Mouse (Mus musculus) naive thymus-derived CD4-positive, alpha-beta T cell, adult 2 months (primary cell): Measurements from ENCODE around the gene Setd7.
A peak's percentile ranks its signal among the peaks of the same experiment; 100 is the strongest.
"Not testable (repeated sequence)": the region's sequence is repeated elsewhere in the genome, so short reads cannot be mapped to it uniquely, and the experiment has no call there.

ENCODE experiments used
- DNase-seq: peaks from one replicate; pipeline ENCODE4 v3.0.0-alpha.2; 2011; ENCODE audit warnings: low read depth

The Setd7 gene

GRCm38 (mm10) chr3:51560511-51561108 is at the start of gene Setd7:
Setd7 (minus strand) TSS chr3:51560879.
- DNase-seq: peak; percentile 84

GRCm38 (mm10) chr3:51604489-51604888 is 43.8 kb upstream of the Setd7 start:
- no peak for DNase-seq

DNA sequence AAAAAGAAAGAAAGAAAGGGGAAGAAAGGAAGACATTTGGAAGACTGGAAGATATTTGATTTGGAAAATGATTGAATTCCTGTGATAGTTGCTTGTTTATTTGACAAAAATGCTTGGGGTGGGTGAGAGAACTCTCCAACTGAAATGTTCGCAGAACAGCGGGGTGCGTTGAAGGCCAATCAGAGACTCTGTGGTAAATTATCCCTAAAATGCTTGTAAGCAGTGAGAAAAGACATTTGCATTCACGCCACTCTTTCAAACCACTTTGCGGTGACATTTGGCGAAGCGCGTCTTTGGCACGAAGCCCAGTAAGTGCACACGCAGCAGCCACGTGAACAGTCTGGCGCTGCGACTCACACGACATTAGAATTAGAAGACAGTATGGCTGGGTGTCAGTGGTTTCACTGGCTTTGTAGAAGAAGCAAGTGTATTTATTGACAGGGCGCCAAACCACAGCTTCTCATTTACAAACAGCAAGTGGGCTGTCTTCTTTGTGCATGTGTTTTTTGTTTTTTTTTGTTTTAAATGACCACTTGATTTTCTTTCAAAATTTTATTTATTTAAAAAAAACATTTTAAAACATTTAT is 43.1 kb upstream of the Setd7 start:
- peak; percentile 70 for DNase-seq

GRCm38 (mm10) chr3:51601461-51601860 is 40.8 kb upstream of the Setd7 start:
- DNase-seq: no peak

- DNase-seq: no peak
Observed at GRCm38 (mm10) chr3:51600728-51601127, 40.0 kb upstream of the Setd7 start.

GRCm38 (mm10) chr3:51599057-51599630 is 38.5 kb upstream of the Setd7 start:
- DNase-seq: no peak

DNA sequence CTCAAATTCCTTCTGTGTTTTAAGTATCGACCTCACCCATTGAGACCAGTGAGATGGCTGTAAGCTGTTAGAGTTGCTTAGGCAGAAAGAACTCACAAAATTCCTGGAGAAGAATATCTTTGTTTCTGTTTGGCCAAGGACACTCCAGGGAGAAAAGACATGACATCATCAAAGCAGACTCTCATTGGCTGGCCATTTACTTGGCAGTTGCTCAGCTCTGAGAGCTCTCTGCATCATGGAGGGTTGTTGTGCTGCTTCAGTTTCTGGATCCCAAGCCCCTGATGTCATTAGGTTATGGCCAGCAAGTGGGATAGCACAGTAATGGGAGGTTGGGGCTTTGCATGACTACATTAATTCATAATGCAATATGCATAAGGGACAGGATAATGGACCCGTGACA is 35.9 kb upstream of the Setd7 start:
- no peak for DNase-seq

GRCm38 (mm10) chr3:51593506-51593905 is 32.8 kb upstream of the Setd7 start:
- no peak for DNase-seq

- no peak for DNase-seq
Observed at GRCm38 (mm10) chr3:51591591-51591990, 30.9 kb upstream of the Setd7 start.

DNA sequence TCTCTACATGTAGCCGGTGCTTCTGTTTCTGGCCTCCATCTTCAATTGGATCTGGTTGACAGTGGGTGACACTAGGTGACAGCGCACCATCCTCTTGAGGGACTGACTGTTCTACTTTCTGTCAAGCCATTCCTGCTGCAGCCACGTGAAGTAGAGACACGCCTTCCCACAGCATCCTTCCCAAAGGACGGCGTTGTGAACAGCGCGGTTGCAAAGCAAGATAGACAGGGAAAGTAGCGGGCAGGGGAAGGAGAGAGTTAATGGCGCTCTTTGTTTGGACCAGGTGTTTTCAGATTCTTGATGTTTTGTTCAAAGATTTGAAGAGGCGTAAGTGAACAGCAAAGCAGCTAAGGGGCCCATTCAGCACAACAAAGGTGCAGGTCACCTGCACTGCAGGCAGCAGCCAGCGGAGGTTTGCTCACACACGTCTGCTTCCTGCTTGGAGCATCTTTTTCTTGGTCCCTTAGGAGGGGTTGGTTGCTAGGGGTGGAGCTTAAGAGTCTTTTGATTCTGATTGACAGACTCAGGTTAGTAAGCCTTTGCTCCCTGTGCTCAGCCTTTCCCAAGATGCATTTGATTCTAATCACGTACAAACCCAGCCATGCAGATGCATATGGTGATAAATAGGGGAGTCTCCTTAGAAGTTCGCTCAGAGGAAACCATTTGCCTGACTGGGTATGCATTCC is 29.7 kb upstream of the Setd7 start:
- no peak for DNase-seq

GRCm38 (mm10) chr3:51587697-51588262 is 27.1 kb upstream of the Setd7 start:
- no peak for DNase-seq

DNA sequence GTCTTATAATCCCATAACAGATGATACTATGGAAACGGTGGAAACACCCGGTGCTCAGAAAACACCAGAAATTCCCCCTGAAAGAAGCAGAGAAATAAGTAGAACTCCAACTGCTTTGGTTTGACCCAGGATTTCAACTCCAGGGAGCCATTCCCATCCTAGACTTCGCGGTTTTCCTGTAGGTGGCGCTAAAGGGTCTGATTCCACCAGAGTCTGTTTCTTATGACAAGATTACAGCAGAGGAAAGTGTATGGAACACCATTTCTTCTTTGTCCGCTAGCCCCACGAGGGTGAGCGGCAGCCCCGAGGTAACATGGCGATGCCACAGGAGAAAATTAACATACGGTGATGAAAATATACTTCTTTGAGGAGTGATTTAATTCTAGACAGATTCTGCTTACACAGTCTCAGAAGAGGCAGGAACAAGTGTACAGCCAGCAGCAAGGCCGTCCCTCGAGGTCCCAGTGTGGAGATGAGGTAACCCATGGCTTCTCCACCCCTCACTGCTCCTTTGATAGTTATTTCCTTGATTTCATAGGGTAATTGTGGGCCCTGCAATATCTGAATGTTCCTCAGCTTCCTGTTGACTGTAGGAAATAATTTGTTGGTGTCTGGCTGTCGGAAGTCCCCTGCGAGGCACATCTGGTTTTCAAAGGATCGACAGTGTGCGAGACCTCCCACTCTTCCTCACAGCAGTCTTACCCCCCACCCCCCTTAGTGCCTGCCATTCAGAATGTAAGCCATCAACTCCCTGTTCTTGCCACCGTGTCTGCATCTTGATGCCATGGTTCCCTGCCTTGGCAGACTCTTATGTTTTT is 23.1 kb upstream of the Setd7 start:
- DNase-seq: peak; percentile 83

GRCm38 (mm10) chr3:51579243-51579642 is 18.6 kb upstream of the Setd7 start:
- DNase-seq: not testable (repeated sequence)

- no peak for DNase-seq
Observed at GRCm38 (mm10) chr3:51577816-51578749, 17.4 kb upstream of the Setd7 start.

DNA sequence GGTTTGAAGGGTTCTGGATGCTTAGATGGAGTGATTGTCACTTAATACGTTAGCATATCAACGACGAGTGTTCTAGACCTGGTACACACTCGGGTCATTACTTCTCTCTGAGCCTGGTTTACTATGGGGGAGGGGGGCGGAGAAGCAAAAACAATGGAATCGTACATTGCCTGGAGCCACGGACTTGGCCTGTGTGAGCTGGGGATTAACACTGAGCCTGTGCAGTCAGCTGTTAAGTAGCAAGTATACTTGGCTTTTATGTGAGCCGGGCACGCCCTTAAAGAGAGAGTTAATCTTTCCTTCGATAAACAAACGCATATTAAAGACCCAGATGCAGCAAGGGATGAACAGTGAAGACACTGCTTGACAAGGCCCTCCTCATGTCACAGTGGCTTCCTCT is 16.7 kb upstream of the Setd7 start:
- DNase-seq: no peak

DNA sequence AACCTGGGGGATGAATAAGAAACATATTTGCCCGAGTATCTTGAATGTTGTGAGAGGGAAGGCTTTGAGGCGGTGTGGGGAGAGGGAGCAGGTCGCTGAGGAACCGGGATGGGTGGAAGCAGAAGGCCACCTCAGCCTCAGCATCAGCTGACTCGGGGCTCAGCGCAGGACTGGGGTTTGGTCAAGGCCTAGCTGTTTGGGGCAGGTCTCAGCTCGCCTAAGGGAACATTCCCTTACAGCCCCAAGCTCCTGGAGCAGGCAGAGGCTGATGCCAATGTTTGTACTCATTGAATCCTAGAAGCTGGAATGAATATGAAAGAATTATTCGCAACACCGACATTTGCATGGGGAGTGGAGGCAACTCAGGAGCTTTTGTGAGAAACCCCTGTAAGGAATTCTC is 13.2 kb upstream of the Setd7 start:
- DNase-seq: no peak

DNA sequence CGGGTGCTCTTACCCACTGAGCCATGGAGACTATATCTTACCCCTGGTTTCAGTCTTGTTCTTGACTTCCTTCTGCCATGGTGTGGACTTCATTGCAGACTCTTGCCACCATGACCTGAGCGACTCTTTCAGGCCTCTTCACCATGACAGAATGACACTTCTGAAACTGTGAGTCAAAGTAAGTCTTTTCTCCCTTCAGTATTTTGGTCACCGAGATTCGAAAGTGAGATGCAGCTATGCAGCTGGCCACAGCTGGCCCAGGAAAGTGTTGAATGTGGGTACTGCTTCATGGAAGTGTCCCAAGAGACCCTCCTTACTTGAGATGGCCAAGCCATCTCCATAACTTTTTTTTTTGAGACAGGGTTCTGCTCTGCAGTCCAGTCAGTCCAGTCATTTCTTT is 9.5 kb upstream of the Setd7 start:
- no peak for DNase-seq

DNA sequence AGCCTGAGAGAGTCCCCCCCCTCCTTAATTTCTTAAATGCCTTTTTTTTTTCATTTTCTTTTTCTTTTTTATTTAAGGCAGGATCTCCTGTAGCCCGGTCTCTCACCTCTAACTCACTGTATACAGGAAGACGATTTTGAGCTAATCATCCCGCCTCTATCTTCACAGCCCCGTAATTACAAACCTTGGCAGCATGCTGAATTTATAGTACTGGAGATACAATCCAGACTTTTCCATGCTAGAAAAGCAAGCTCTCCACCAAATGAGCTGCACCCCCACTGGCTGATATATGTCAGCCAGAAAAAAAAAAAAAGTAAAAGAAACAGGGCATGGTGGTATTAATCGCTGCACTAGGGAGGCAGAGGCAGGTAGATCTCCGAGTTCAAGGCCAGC is 1.3 kb upstream of the Setd7 start:
- DNase-seq: no peak

- peak; percentile 88 for DNase-seq
Observed at GRCm38 (mm10) chr3:51561109-51561992, 672 bp upstream of the Setd7 start.
